Mouse (Mus musculus) CH12.LX (cell line): Measurements from ENCODE around the gene AW011738. TPM values are rescaled to one million over a fixed set of nuclear protein-coding genes. Genes with fewer than 3 reads are reported as not detected.

Experiments used
- DNase-seq: peaks from one replicate; pipeline ENCODE4 v3.0.0-alpha.2; 2013; ENCODE audit errors: extremely low read depth
- H3K27ac ChIP-seq: 2 replicates; pipeline ENCODE4 v1.5.1; 2012; ENCODE audit warnings: low read depth, mild to moderate bottlenecking, control low read depth, moderate library complexity; ENCODE audit not compliant: insufficient read depth
- H3K27me3 ChIP-seq: replicated peaks from 2 replicates; pipeline ENCODE3; 2012; ENCODE audit warnings: inconsistent platforms
- H3K36me3 ChIP-seq, 2 experiments: replicated peaks in 1 of 2; 2 replicates each; pipeline versions ENCODE3 to v1.6.1; 2012; ENCODE audit warnings: inconsistent platforms in 1 of 2, low read length in 1 of 2, mild to moderate bottlenecking in 1 of 2, mixed read lengths in 1 of 2, moderate library complexity in 1 of 2; ENCODE audit not compliant: control insufficient read depth in 1 of 2, insufficient read depth in 1 of 2
- H3K4me1 ChIP-seq, 2 experiments: 2 replicates each; pipeline ENCODE4 v1.6.1; 2012; ENCODE audit warnings: inconsistent platforms in 1 of 2, moderate library complexity in 1 of 2; ENCODE audit not compliant: insufficient read depth in 2 of 2, control insufficient read depth in 1 of 2
- H3K4me2 ChIP-seq: 2 replicates; pipeline ENCODE4 v1.6.1; 2012; ENCODE audit warnings: low read depth, mild to moderate bottlenecking, control low read depth; ENCODE audit not compliant: poor library complexity, insufficient read depth, severe bottlenecking
- H3K4me3 ChIP-seq, 3 experiments: fragments of 150-350 bp in 1 of 3; sonication (generic) in 1 of 3; replicated peaks in 1 of 3; 2 replicates each; pipeline versions ENCODE3 to v1.5.1; 2011 to 2012; ENCODE audit warnings: low read depth in 2 of 3, low read length in 2 of 3, mild to moderate bottlenecking in 2 of 3, moderate library complexity in 2 of 3, control low read depth in 1 of 3, improper control_type of control experiment in 1 of 3, inconsistent platforms in 1 of 3, mixed read lengths in 1 of 3; ENCODE audit not compliant: poor library complexity in 1 of 3
- H3K79me2 ChIP-seq: replicated peaks from 2 replicates; pipeline ENCODE4 v1.6.1; 2012; ENCODE audit warnings: mild to moderate bottlenecking, moderate library complexity; ENCODE audit not compliant: control insufficient read depth, poor library complexity, insufficient read depth, severe bottlenecking; ENCODE audit errors: extremely low read depth
- H3K9ac ChIP-seq: 2 replicates; pipeline ENCODE4 v1.6.1; 2012; ENCODE audit warnings: low read depth, mild to moderate bottlenecking, control low read depth, moderate library complexity; ENCODE audit not compliant: insufficient read depth
- H3K9me3 ChIP-seq: replicated peaks from 2 replicates; pipeline ENCODE3; 2012; ENCODE audit warnings: low read length, inconsistent platforms, mixed read lengths
- CHD1 ChIP-seq: IDR thresholded peaks from 2 replicates; pipeline ENCODE4 v1.6.1; 2012; ENCODE audit warnings: low read depth, low read length, improper control_type of control experiment, inconsistent platforms
- E2F4 ChIP-seq: IDR thresholded peaks from 2 replicates; pipeline ENCODE4 v1.6.1; 2011; ENCODE audit warnings: low read depth, low read length, improper control_type of control experiment; ENCODE audit not compliant: insufficient replicate concordance
- HCFC1 ChIP-seq: IDR thresholded peaks from 2 replicates; pipeline ENCODE4 v1.6.1; 2012; ENCODE audit warnings: low read depth, mild to moderate bottlenecking, inconsistent platforms, low read length, improper control_type of control experiment
- JUN ChIP-seq: IDR thresholded peaks from 2 replicates; pipeline ENCODE4 v1.6.1; 2011; ENCODE audit warnings: low read depth, mild to moderate bottlenecking, low read length, improper control_type of control experiment, moderate library complexity; ENCODE audit not compliant: insufficient read depth
- JUND ChIP-seq: conservative IDR thresholded peaks from 2 replicates; pipeline ENCODE4 v1.6.1; 2011; ENCODE audit warnings: low read depth, low read length, improper control_type of control experiment
- MAFK ChIP-seq: IDR thresholded peaks from 2 replicates; pipeline ENCODE4 v1.6.1; 2011; ENCODE audit warnings: low read length, improper control_type of control experiment; ENCODE audit not compliant: insufficient replicate concordance
- MAX ChIP-seq: IDR thresholded peaks from 2 replicates; pipeline ENCODE4 v1.6.1; 2011; ENCODE audit warnings: low read length, improper control_type of control experiment
- MXI1 ChIP-seq: IDR thresholded peaks from 2 replicates; pipeline ENCODE4 v1.6.1; 2011; ENCODE audit warnings: mild to moderate bottlenecking, low read depth, low read length, improper control_type of control experiment
- MYC ChIP-seq: IDR thresholded peaks from 2 replicates; pipeline ENCODE4 v1.6.1; 2011; ENCODE audit warnings: low read depth, mild to moderate bottlenecking, improper control_type of control experiment, low read length
- PAX5 ChIP-seq: IDR thresholded peaks from 2 replicates; pipeline ENCODE4 v1.6.1; 2012; ENCODE audit warnings: low read length, inconsistent platforms, mixed read lengths
- POLR2A ChIP-seq: IDR thresholded peaks from 2 replicates; pipeline ENCODE4 v1.6.1; 2011; ENCODE audit warnings: low read depth, mild to moderate bottlenecking, improper control_type of control experiment, low read length
- POLR2AphosphoS2 ChIP-seq: IDR thresholded peaks from 2 replicates; pipeline ENCODE4 v1.6.1; 2011; ENCODE audit warnings: low read depth, low read length, improper control_type of control experiment
- SIN3A ChIP-seq: IDR thresholded peaks from 2 replicates; pipeline ENCODE4 v1.6.1; 2012; ENCODE audit warnings: low read length, improper control_type of control experiment, inconsistent platforms
- TBP ChIP-seq: conservative IDR thresholded peaks from 2 replicates; pipeline ENCODE4 v1.6.1; 2011; ENCODE audit warnings: low read depth, low read length, improper control_type of control experiment
- USF2 ChIP-seq: conservative IDR thresholded peaks from 2 replicates; pipeline ENCODE4 v1.6.1; 2011; ENCODE audit warnings: low read depth, low read length, improper control_type of control experiment
- ZC3H11A ChIP-seq: IDR thresholded peaks from 2 replicates; pipeline ENCODE4 v1.6.1; 2012; ENCODE audit warnings: low read depth, mild to moderate bottlenecking, inconsistent platforms, low read length, improper control_type of control experiment
- ZKSCAN1 ChIP-seq: IDR thresholded peaks from 2 replicates; pipeline ENCODE4 v1.6.1; 2012; ENCODE audit warnings: low read depth, inconsistent platforms, low read length, improper control_type of control experiment, borderline replicate concordance
- ZMIZ1 ChIP-seq: IDR thresholded peaks from 2 replicates; pipeline ENCODE4 v1.6.1; 2012; ENCODE audit warnings: low read depth, mild to moderate bottlenecking, inconsistent platforms, low read length, improper control_type of control experiment
- dilution Hi-C: fragments of 300-500 bp; cut with MboI; formaldehyde crosslinking; loops from 2 replicates; pipeline ENCODE4 v1.14.3; 2020; ENCODE audit warnings: low sequenced_read_pairs; ENCODE audit not compliant: extremely low pct_unique_long_range_greater_than_20kb, extremely low pct_ligation_motif_present
- in situ Hi-C: fragments of 300-500 bp; cut with MboI; formaldehyde crosslinking; loops from 3 replicates; pipeline ENCODE4 v1.14.3; 2019; ENCODE audit warnings: low sequenced_read_pairs, low pct_ligation_motif_present, low pct_unique_long_range_greater_than_20kb, mixed read lengths
- polyA plus RNA-seq: library from polyadenylated mRNA; unstranded; fragments of >175 nt; gene quantifications from 2 replicates; pipeline ENCODE4 v1.2.1, GENCODE M21; 2012; ENCODE audit warnings: low read depth; ENCODE audit not compliant: insufficient read length
- total RNA-seq, 2 experiments: library from RNA; depleted of rRNA; stranded (reverse); fragments of 300-350 nt in 1 of 2; fragments of >200 nt in 1 of 2; gene quantifications; 2 replicates each; pipeline ENCODE4 v1.2.3; 2012 to 2014

Gene AW011738
- total and polyA plus RNA-seq, 3 experiments = 0.15 to 1.6 (median 0.20) TPM

DNA sequence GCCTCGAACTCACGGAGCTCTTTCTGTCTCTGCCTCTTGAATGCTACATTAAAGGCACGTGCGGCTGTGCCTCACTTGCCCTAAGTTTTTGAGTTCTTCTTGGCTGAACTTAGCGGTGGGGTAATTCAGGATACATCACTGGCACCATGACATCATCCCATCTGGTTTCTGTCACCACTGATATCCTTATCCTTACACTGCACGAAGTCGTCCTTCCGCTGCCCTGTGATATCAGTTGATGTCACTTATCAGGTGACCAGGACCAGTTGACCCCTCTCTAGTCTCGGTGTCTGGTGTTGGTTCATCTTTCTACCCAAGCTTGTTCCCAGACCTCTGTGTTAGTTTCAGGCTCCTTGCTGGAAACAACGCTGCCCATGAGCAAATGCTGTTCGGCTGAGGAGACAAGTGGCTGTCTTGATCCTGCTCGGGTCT is 626 bp upstream of the AW011738 start:
- peak overlapping the region in 2 of 3 experiments; percentile 18 to 42 for H3K4me3 ChIP-seq
- H3K79me2 ChIP-seq = no peaks in the 10 kb centered on the region
- H3K27me3 ChIP-seq = peaks cover 33% of the 10 kb centered on the region
- H3K9me3 ChIP-seq = no peaks in the 10 kb centered on the region
- peak overlapping the region; percentile 28 for H3K9ac ChIP-seq
- H3K4me2 ChIP-seq = peak overlapping the region; percentile 87
- dilution Hi-C loops (no loop called here), in situ Hi-C loops (no loop called here)
- TF ChIP-seq ZMIZ1 (no peak), USF2 (no peak), HCFC1 (no peak), POLR2AphosphoS2 (no peak), E2F4 (no peak), CHD1 (no peak), ZKSCAN1 (no peak), MAFK (no peak), JUND (no peak), MYC (no peak), POLR2A (no peak)
- no peak overlapping the region for H3K27ac ChIP-seq
- no peaks in the 10 kb centered on the region for H3K36me3 ChIP-seq
- H3K4me1 ChIP-seq = peaks cover 12 to 40% of the 10 kb centered on the region in 2 experiments
- DNase-seq = no peak

DNA sequence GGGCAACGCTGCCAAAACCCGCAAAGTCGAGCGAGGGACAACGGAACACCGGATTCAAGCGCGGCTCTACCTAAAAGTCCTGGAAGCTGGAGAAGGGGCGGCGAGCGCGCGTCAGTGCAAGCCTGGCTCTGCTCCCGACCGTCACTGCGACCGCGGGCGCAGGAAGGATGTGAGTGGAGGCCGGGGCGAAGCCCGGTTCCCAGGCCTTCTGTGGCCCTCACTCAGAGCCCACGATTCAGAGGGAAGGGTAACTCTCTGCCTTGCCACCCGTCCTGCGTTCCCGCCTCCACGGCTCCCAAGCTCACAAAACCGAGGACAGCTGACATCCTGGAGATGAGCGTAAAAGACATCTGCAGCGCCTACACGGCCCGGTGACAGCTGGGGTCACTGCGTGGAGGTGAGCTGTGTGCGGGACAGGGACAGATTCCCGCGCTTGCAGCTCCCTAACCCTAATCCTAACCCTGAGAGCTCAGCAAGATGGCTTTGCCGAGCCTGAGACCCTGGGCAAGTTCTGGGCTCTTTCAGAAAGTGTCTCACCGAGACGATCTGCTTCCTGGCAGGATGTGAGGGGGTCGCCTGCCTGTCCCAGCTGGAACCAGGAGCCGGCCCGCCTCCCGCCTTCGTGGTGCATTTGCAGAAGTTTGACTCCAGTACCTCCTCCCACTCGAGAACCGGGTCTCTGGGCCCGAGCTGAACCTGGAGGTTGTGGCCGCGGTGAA is 468 bp downstream of the AW011738 start:
- Histone ChIP-seq H3K36me3 (no peaks in the 10 kb centered on the region), H3K79me2 (no peaks in the 10 kb centered on the region), H3K27ac (no peak overlapping the region), H3K27me3 (peaks cover 33% of the 10 kb centered on the region), H3K9ac (peak overlapping the region; percentile 41), H3K4me2 (peak overlapping the region; percentile 87), H3K4me3 (peak overlapping the region; percentile 36 to 65 (median 56)), H3K9me3 (no peaks in the 10 kb centered on the region)
- in situ Hi-C loops (no loop called here), dilution Hi-C loops (no loop called here)
- TF ChIP-seq SIN3A = no peak
- no peak for TF ChIP-seq ZC3H11A
- TF ChIP-seq MXI1 = 0 out of 2 replicates have a peak, but pooled peaks have one; percentile 9
- no peak for TF ChIP-seq JUN
- TF ChIP-seq PAX5 = no peak
- no peak for TF ChIP-seq E2F4
- no peak; the same call in 1 of the 2 replicates for TF ChIP-seq MAX
- no peak for TF ChIP-seq TBP
- TF ChIP-seq, all 38 proteins: peak for 1
- no peak for DNase-seq
- peaks cover 12 to 35% of the 10 kb centered on the region in 2 experiments for H3K4me1 ChIP-seq
